Mouse (Mus musculus) midbrain, postnatal 0 days (tissue): Measurements from ENCODE around the gene Cyb561. TPM values are rescaled to one million over a fixed set of nuclear protein-coding genes. Genes with fewer than 3 reads are reported as not detected.
A peak's percentile ranks its signal among the peaks of the same experiment; 100 is the strongest.

Experiments used
- ATAC-seq: fragments of 200-750 bp; cut with Nextera tagmentation; 2 replicates; pipeline ENCODE4 v1.8.0; 2017; ENCODE audit warnings: moderate number of reproducible peaks, mild to moderate bottlenecking, moderate TSS enrichment, moderate library complexity; ENCODE audit not compliant: low FRiP score
- DNase-seq: peaks from one replicate; pipeline ENCODE4 v3.0.0-alpha.2; 2015; ENCODE audit warnings: low spot score
- H3K27ac ChIP-seq: fragments of 300-500 bp; sonication (generic); 2 replicates; pipeline ENCODE4 v1.5.1; 2014; ENCODE audit warnings: low read depth, mild to moderate bottlenecking, low read length, mixed read lengths
- H3K27me3 ChIP-seq: fragments of 300-500 bp; sonication (generic); 2 replicates; pipeline ENCODE4 v1.6.1; 2014; ENCODE audit warnings: low read length, control low read depth, mixed read lengths; ENCODE audit not compliant: insufficient read depth
- H3K36me3 ChIP-seq: fragments of 300-500 bp; sonication (generic); 2 replicates; pipeline ENCODE4 v1.6.1; 2014; ENCODE audit warnings: low read length, control low read depth, mixed read lengths; ENCODE audit not compliant: insufficient read depth
- H3K4me1 ChIP-seq: fragments of 300-500 bp; sonication (generic); 2 replicates; pipeline ENCODE4 v1.6.1; 2014; ENCODE audit warnings: mild to moderate bottlenecking, control low read depth, antibody characterized with exemption, low read length, mixed read lengths; ENCODE audit not compliant: insufficient read depth
- H3K4me2 ChIP-seq: fragments of 300-500 bp; sonication (generic); 2 replicates; pipeline ENCODE4 v1.6.1; 2014; ENCODE audit warnings: low read depth, mild to moderate bottlenecking, low read length, mixed read lengths; ENCODE audit not compliant: poor library complexity, severe bottlenecking
- H3K4me3 ChIP-seq: fragments of 300-500 bp; sonication (generic); 2 replicates; pipeline ENCODE4 v1.5.1; 2014; ENCODE audit warnings: low read depth, mild to moderate bottlenecking, low read length, moderate library complexity
- H3K9ac ChIP-seq: fragments of 300-500 bp; sonication (generic); replicated peaks from 2 replicates; pipeline ENCODE4 v1.6.1; 2014; ENCODE audit warnings: mild to moderate bottlenecking, low read length, moderate library complexity, mixed read lengths; ENCODE audit not compliant: poor library complexity, severe bottlenecking
- H3K9me3 ChIP-seq: fragments of 300-500 bp; sonication (generic); 2 replicates; pipeline ENCODE4 v1.6.1; 2016; ENCODE audit warnings: low read length, control low read depth
- CTCF ChIP-seq: IDR thresholded peaks from 2 replicates; pipeline ENCODE4 v1.5.1; 2016; ENCODE audit warnings: antibody characterized with exemption, mild to moderate bottlenecking
- WGBS: fragments of 180-500 bp; shearing (Covaris S2); extraction: QIAGEN DNeasy Blood & Tissue Kit; methylation state at CpG from one replicate; pipeline ENCODE4 v1.1.7; 2014; 5-methylcytosine and 5-hydroxymethylcytosine counted together
- polyA plus RNA-seq: library from polyadenylated mRNA; unstranded; fragments of >200 nt; fragmentation: Nextera tagmentation; extraction: Ambion mirVana; gene quantifications from 2 replicates; pipeline ENCODE4 v1.2.1, GENCODE M21; 2015
- total RNA-seq: library from RNA; depleted of rRNA; stranded (reverse); fragments of >200 nt; gene quantifications from 2 replicates; pipeline ENCODE4 v1.2.3, GENCODE M21; 2014

Gene Cyb561
- total and polyA plus RNA-seq, 2 experiments from 2014 or later: 64.2 to 76.7 TPM

- DNase-seq: peak; percentile 58
- no peak for TF ChIP-seq CTCF
- WGBS: 33% methylated on average over 6 of the region's 6 CpGs
Observed at GRCm38 (mm10) chr11:105934816-105935215, 18.3 kb downstream of the Cyb561 start.

DNA sequence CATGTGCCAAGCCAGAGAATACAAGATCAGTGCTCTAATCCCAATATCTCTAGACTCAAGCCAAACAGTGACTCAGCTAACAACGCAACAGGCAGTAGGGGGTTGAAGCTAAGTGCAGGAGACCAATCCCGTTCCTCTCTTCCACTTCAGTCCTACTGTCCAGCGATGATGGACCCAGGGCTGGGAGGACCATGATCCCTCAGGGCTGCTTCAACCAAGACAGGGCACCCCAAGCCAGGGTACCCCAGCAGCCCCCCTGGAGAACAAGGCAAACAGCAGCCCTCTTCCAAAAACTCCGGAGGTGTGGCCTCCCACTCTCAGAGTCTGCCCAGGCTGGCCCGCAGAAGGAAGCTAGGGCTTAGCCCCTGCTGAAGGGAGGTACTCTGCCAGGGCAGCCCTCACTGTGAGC, 18.8 kb downstream of the Cyb561 start:
- no peaks in the 10 kb centered on the region for H3K9me3 ChIP-seq
- no peak overlapping the region for H3K27ac ChIP-seq
- 67% methylated on average over 5 of the region's 5 CpGs for WGBS
- no peak for TF ChIP-seq CTCF
- ATAC-seq (no peak), DNase-seq (no peak)
- H3K4me3 ChIP-seq: no peak overlapping the region
- no peak overlapping the region for H3K4me2 ChIP-seq
- no peaks in the 10 kb centered on the region for H3K27me3 ChIP-seq
- H3K4me1 ChIP-seq: no peaks in the 10 kb centered on the region
- H3K36me3 ChIP-seq: peaks cover 17% of the 10 kb centered on the region; the same call in 1 of the 2 replicates
- no peak overlapping the region for H3K9ac ChIP-seq

More at GRCm38 (mm10) chr11:105934816-105935215, 18.3 kb downstream of the Cyb561 start:
- Histone ChIP-seq H3K27me3 (no peaks in the 10 kb centered on the region; the same call in 1 of the 2 replicates), H3K36me3 (peaks cover 17% of the 10 kb centered on the region; the same call in 1 of the 2 replicates), H3K9me3 (no peaks in the 10 kb centered on the region), H3K27ac (no peak overlapping the region), H3K9ac (no peak overlapping the region), H3K4me3 (no peak overlapping the region), H3K4me2 (no peak overlapping the region), H3K4me1 (no peaks in the 10 kb centered on the region)
- no peak for ATAC-seq

DNA sequence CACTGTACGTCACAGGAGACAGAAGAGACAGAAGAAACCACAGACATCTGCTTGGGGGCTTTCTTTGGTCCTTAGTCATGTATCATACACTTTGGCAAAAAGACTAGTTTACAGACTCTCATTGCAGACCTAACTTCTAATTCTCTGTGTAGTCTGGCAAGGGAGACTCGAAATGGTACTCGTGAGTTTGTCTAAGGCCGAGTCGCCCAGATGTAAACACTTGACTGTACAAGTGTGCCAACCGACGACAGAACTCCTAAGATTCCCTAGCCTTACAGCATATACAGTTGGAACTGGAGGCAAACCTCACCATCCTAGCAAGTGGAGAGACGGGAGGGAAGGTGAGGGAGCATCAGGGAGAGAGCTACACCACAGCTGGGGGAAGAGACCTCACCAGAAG, 19.4 kb downstream of the Cyb561 start:
- Histone ChIP-seq H3K27me3 (no peaks in the 10 kb centered on the region), H3K4me2 (no peak overlapping the region), H3K4me3 (no peak overlapping the region), H3K9me3 (no peaks in the 10 kb centered on the region), H3K36me3 (peaks cover 17% of the 10 kb centered on the region; the same call in 1 of the 2 replicates), H3K27ac (no peak overlapping the region), H3K4me1 (no peaks in the 10 kb centered on the region), H3K9ac (no peak overlapping the region)
- DNase-seq (no peak), ATAC-seq (no peak)
- TF ChIP-seq CTCF: no peak
- 89% methylated on average over 8 of the region's 8 CpGs for WGBS

- Histone ChIP-seq H3K9ac (no peak overlapping the region), H3K4me1 (no peaks in the 10 kb centered on the region), H3K27ac (no peak overlapping the region), H3K27me3 (no peaks in the 10 kb centered on the region), H3K36me3 (peaks cover 22% of the 10 kb centered on the region; the same call in 1 of the 2 replicates), H3K4me2 (no peak overlapping the region), H3K4me3 (no peak overlapping the region), H3K9me3 (no peaks in the 10 kb centered on the region)
- 83% methylated on average over 3 of the region's 3 CpGs for WGBS
- DNase-seq (no peak), ATAC-seq (no peak)
- TF ChIP-seq CTCF: no peak
Observed at GRCm38 (mm10) chr11:105931380-105931779, 21.8 kb downstream of the Cyb561 start.

GRCm38 (mm10) chr11:105928171-105928570, 25.0 kb downstream of the Cyb561 start:
- Histone ChIP-seq H3K9me3 (no peaks in the 10 kb centered on the region), H3K4me3 (no peak overlapping the region), H3K9ac (no peak overlapping the region), H3K27ac (no peak overlapping the region), H3K36me3 (peaks cover 21% of the 10 kb centered on the region; the same call in 1 of the 2 replicates), H3K27me3 (no peaks in the 10 kb centered on the region), H3K4me1 (no peaks in the 10 kb centered on the region), H3K4me2 (no peak overlapping the region)
- DNase-seq (no peak), ATAC-seq (no peak)
- no peak for TF ChIP-seq CTCF
- 51% methylated on average over 5 of the region's 5 CpGs for WGBS

GRCm38 (mm10) chr11:105927065-105928030, 25.8 kb downstream of the Cyb561 start:
- H3K27ac ChIP-seq: 0 out of 2 replicates have a peak overlapping the region, but pooled peaks have one; percentile 38
- no peaks in the 10 kb centered on the region for H3K9me3 ChIP-seq
- no peaks in the 10 kb centered on the region for H3K4me1 ChIP-seq
- no peaks in the 10 kb centered on the region for H3K27me3 ChIP-seq
- no peak overlapping the region for H3K4me3 ChIP-seq
- 52% methylated on average over 14 of the region's 14 CpGs for WGBS
- DNase-seq (peak; percentile 87), ATAC-seq (peak; percentile 83)
- no peak overlapping the region for H3K9ac ChIP-seq
- H3K36me3 ChIP-seq: peaks cover 28% of the 10 kb centered on the region; the same call in 1 of the 2 replicates
- TF ChIP-seq CTCF: peak; percentile 96
- H3K4me2 ChIP-seq: no peak overlapping the region
